Mouse (Mus musculus) large intestine, adult 2 months (tissue): ENCODE data around the gene Tmco5. TPM values are rescaled to one million over a fixed set of nuclear protein-coding genes. Genes with fewer than 3 reads are reported as not detected.
"Not testable (repeated sequence)": the region's sequence is repeated elsewhere in the genome, so short reads cannot be mapped to it uniquely, and the experiment has no call there.

Experiments used
- DNase-seq: peaks from one replicate; pipeline ENCODE4 v3.0.0-alpha.2; 2012; ENCODE audit warnings: low read depth, low spot score
- WGBS: fragments of 180-500 bp; shearing (Covaris S2); methylation state at CpG from one replicate; pipeline ENCODE4 v1.1.7; 2018; 5-methylcytosine and 5-hydroxymethylcytosine counted together
- polyA plus RNA-seq: library from polyadenylated mRNA; depleted of rRNA; stranded (reverse); fragments of >200 nt; gene quantifications from 2 replicates; pipeline ENCODE4 v1.2.3, GENCODE M21; 2012; rRNA removed

Tmco5 gene
- polyA plus RNA-seq, 1 experiment = not detected

- 53% methylated on average over 9 of the region's 9 CpGs for WGBS
- DNase-seq = no peak
Measured at GRCm38 (mm10) chr2:116922580-116923500, 44.3 kb downstream of the Tmco5 start.

GRCm38 (mm10) chr2:116923684-116924083, 45.2 kb downstream of the Tmco5 start:
- no peak for DNase-seq
- 74% methylated on average over 3 of the region's 3 CpGs for WGBS

DNA sequence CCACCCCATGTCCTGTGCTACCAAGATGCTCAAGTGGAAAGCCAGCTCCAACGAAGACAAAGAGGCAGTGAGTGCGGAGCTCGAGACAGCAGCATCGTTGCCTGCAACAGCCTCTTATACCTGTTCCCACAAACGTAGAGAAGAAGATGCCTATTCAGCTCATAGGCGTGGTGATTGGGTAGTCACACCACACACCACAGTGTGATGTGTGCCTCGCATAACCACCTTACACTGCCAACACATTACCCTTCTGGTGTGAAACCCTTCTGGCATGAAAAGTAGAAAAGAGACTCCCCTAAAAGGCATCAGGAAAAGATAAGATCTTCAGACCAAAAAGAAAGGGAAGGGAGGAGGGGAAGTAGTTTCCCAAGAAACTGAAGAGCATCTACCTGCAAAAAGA, 45.8 kb downstream of the Tmco5 start:
- no peak for DNase-seq
- WGBS = 81% methylated on average over 7 of the region's 7 CpGs

DNA sequence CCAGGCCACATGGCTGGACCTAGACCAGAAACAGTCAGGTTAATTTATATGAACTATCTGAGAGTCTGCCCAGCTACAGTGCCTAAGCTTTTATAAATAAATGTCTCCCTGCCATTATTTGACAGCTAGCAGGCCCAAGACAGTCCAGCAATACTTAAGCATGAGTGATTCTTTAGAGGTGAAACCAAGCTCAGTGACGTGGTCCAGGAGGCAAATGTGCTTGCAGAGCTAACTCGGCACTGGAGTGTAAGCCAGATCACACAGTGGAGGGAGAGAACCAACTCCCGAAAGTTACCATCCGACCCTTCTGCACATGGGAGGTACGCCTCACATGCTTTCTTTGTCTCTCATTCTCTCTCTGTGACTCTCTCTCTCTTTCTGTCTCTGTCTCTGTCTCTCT, 46.7 kb downstream of the Tmco5 start:
- WGBS = 86% methylated on average over 5 of the region's 5 CpGs
- no peak for DNase-seq

GRCm38 (mm10) chr2:116932218-116932617, 53.7 kb downstream of the Tmco5 start:
- no peak for DNase-seq
- 82% methylated on average over 7 of the region's 7 CpGs for WGBS

DNA sequence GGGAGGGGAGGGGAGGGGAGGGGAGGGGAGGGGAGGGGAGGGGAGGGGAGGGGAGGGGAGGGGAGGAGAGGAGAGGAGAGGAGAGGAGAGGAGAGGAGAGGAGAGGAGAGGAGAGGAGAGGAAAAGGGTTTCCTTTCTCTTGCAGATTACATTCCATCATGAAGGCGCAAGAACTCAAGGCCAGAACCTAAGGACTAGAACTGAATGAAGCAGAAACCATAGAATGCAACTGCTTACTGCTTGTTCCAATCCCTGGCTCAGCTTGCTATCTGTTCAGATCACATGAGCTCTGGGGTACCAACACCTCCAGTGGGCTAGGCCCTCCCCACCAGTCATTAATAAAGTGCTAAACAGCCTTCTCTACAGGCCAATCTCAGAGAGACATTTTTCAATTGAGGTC, 55.7 kb downstream of the Tmco5 start:
- DNase-seq = not testable (repeated sequence)
- WGBS = 87% methylated on average over 1 of the region's 1 CpGs

DNA sequence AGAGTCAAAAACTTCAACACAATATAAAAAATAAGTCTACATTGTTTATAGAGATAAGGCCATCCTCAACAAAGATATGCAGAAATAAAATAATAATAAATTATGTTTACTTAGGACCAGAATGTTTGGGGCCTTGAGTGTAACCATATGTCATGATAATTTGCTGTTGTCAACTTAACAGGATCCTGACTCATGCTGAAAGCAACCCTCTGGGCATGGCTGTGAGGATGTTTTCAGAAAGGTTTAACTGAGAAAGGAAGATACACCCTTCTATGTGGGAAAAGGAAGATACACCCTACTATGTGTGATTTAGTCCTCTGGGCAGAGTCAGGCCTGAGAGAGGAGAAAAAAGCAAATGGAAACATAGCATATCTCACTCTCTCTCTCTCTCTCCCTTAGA, 56.3 kb downstream of the Tmco5 start:
- no peak for DNase-seq

GRCm38 (mm10) chr2:116936371-116936770, 57.9 kb downstream of the Tmco5 start:
- DNase-seq = no peak
- WGBS = 65% methylated on average over 2 of the region's 2 CpGs

DNA sequence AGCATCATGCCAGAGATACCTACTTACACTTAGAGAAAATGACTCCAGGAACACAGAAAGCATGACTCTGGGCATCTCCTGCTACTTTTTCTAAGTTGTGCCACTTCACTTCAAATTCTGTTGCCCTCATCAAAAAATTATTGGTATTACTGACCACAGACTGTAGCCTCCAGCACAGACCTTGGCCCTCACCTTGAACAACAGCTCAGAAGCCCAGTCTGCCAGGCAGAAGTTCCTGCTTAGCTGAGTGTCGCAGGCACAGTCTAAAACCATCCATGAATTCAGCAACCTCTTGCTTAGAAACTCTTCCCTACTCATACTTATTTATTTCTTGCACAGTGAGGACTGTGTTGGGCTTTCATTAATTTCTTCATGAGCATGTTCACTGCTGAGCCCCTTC, 58.7 kb downstream of the Tmco5 start:
- WGBS = 100% methylated on average over 1 of the region's 1 CpGs
- DNase-seq = no peak

GRCm38 (mm10) chr2:116941816-116942215, 63.3 kb downstream of the Tmco5 start:
- 51% methylated on average over 3 of the region's 3 CpGs for WGBS
- DNase-seq = no peak

Other genes starting within 250 kb of the Tmco5 start
- 1.8 and 2.5 TPM in 2 replicates for gene Spred1, start 242.7 kb downstream of the Tmco5 start, polyA plus RNA-seq